Mouse (Mus musculus) kidney, adult 10 weeks (tissue): ENCODE data around the gene Phb. TPM values are rescaled to one million over a fixed set of nuclear protein-coding genes. Genes with fewer than 3 reads are reported as not detected.

ENCODE experiments used
- polyA plus RNA-seq: library from polyadenylated mRNA; stranded (reverse); fragments of 350-450 nt; fragmentation: Illumina TruSeq; extraction: RNeasy Lipid Tissue Mini Kit (QIAGEN cat#74804); gene quantifications from one replicate; pipeline ENCODE4 v1.2.3, GENCODE M21; 2014; ENCODE audit warnings: low read depth, low replicate concordance

Gene Phb
- polyA plus RNA-seq: 15.4 TPM

DNA sequence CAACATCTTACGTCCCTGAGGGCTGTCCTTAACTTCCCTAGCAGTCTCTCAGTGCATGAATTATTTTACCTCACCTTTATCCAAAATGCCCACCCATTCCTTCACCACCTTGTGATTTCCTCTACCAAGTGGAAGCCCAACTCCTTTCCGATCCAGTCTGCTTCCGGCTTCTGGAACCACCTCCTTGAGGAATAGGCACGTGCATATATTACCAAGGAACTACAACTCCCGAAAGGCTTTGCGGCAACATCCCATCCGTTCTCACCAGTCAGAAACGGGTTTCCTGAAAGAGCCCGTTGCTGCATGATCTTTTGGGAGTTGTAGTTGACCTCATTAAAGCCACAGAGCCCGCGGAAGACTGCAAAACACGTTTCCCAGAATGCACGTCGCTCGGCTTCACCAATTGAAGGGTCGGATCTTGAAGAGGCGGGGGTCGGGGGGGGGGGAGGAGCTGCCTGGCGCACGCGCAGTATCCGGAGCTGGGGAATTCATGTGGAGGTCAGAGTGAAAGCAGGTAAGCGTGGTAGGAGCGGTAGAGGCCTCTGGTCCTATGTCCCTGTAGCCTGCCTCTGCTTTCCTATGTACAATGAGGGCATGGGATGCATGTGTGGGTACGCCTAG lies at the start of gene Phb:
TSS of gene Phb (plus strand) at position 429 of the 621 bp plus-strand sequence.

DNA sequence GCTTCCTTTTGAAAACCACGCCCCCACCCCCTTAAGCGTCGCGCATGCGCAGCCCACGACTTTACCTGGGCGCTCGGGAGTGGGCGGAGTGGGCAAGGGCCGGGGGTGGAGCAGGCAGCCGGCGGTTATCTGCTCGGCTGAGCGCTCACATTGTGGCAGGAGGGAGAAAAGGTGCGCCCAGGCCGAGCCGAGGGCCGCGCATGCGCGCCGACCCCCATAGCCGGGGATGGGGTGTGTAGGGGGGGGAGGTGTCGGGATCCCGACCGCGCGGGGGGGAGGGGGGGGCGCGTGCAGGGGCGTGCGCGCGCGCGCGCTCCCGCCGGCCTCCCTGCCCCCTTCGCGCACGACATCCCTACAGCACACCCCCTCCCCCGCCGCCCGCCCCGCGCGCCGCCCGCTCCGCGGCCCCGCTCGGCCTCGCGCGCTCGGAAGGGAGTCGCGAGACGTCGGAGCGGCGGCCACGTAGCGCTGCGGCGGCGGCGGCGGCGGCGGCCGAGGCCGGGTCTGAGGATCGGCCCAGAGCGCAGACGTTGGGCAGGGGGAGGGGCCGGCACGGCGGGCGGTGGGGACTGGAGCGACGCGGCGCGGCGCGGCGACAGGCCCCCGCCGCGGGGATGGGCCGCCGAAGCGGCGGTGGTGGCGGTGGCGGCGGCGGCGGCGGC lies 45.9 kb downstream of the Phb start, which contains the start of gene Zfp652:
TSS of gene Zfp652 (plus strand) at position 111 of the 662 bp plus-strand sequence.

DNA sequence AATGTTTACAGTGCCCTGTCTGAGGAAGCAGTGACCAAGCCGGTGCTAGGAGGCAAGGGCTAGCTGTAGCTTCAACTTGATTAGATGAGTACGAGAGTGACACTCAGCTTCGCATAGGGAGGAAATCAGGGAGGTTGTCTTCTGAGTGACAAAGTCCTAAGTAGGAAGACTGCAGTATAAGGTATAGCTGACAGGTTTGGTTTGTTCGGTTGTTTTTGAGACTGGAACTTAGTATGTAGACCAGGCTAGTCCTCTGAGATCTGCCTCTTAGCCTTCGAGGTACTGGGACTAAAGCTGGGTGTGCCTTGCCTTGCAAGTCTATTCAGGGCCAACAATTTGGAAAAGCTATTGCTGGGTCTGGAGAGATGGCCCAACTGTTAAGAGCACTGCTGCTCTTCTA lies 56.5 kb downstream of the Phb start, which contains the start of gene B130006D01Rik:
TSS of gene B130006D01Rik (plus strand) at position 301 of the 400 bp plus-strand sequence.

Other genes starting within 250 kb of the Phb start
- not detected for gene Nxph3, start 152.4 kb upstream of the Phb start, polyA plus RNA-seq
- gene Ngfr, start 79.2 kb upstream of the Phb start, polyA plus RNA-seq: 0.12 TPM
- 10.8 TPM for gene Zfp652, start 45.7 kb downstream of the Phb start, polyA plus RNA-seq
- not detected for gene B130006D01Rik, start 56.6 kb downstream of the Phb start, polyA plus RNA-seq
- not detected for gene Phospho1, start 157.5 kb downstream of the Phb start, polyA plus RNA-seq
- gene Gngt2, start 170.3 kb downstream of the Phb start, polyA plus RNA-seq: 3.1 TPM
- not detected for gene Abi3, start 175.5 kb downstream of the Phb start, polyA plus RNA-seq
- gene B4galnt2, start 247.9 kb downstream of the Phb start, polyA plus RNA-seq: not detected